Mouse (Mus musculus) testis, adult 2 months (tissue): Measurements from ENCODE around the gene Psen2.

Experiments
- CTCF ChIP-seq: fragments of 200-500 bp; IDR thresholded peaks from 2 replicates; pipeline ENCODE4 v1.5.1; 2012; ENCODE audit warnings: low read depth, mild to moderate bottlenecking, inconsistent platforms, low read length, moderate library complexity; ENCODE audit not compliant: control insufficient read depth, insufficient read depth, insufficient replicate concordance
- POLR2A ChIP-seq: fragments of 200-500 bp; IDR thresholded peaks from 2 replicates; pipeline ENCODE4 v1.6.1; 2012; ENCODE audit warnings: low read depth, mild to moderate bottlenecking, inconsistent platforms, low read length, moderate library complexity; ENCODE audit not compliant: control insufficient read depth

GRCm38 (mm10) chr1:180269033-180269432 lies 5.8 kb upstream of the Psen2 start:
- no peak for TF ChIP-seq CTCF
- no peak for TF ChIP-seq POLR2A
